Mouse (Mus musculus) WW6 (cell line): Measurements from ENCODE around the gene Zfp683.
A peak's percentile ranks its signal among the peaks of the same experiment; 100 is the strongest.

Experiments used
- DNase-seq: peaks from one replicate; pipeline ENCODE4 v3.0.0-alpha.2; 2013; ENCODE audit warnings: low read depth, low spot score

Zfp683 gene

GRCm38 (mm10) chr4:134051912-134052311 is 1.7 kb upstream of the Zfp683 start:
- no peak for DNase-seq

GRCm38 (mm10) chr4:134052560-134052959 is 1.1 kb upstream of the Zfp683 start:
- DNase-seq = no peak

- no peak for DNase-seq
These were observed 4.6 kb downstream of the Zfp683 start for GRCm38 (mm10) chr4:134058166-134058715.

GRCm38 (mm10) chr4:134058908-134059307 is 5.3 kb downstream of the Zfp683 start:
- DNase-seq = no peak

GRCm38 (mm10) chr4:134060135-134060865 is 6.7 kb downstream of the Zfp683 start, which contains the start of gene Crybg2:
Crybg2 (plus strand) TSS chr4:134060815.
- no peak for DNase-seq

GRCm38 (mm10) chr4:134061166-134061830 is 7.7 kb downstream of the Zfp683 start:
- no peak for DNase-seq

- no peak for DNase-seq
These were observed 8.4 kb downstream of the Zfp683 start for GRCm38 (mm10) chr4:134061944-134062446.

GRCm38 (mm10) chr4:134062561-134062960 is 8.9 kb downstream of the Zfp683 start:
- DNase-seq = no peak

- DNase-seq = no peak
These were observed 11.9 kb downstream of the Zfp683 start for GRCm38 (mm10) chr4:134065431-134066004.

GRCm38 (mm10) chr4:134067383-134067782 is 13.7 kb downstream of the Zfp683 start:
- no peak for DNase-seq

- no peak for DNase-seq
These were observed 14.4 kb downstream of the Zfp683 start for GRCm38 (mm10) chr4:134067833-134068544.

GRCm38 (mm10) chr4:134068793-134069580 is 15.3 kb downstream of the Zfp683 start:
- no peak for DNase-seq

GRCm38 (mm10) chr4:134078694-134079093 is 25.1 kb downstream of the Zfp683 start:
- peak; percentile 79 for DNase-seq

- no peak for DNase-seq
These were observed 27.0 kb downstream of the Zfp683 start for GRCm38 (mm10) chr4:134080674-134081073.

GRCm38 (mm10) chr4:134081730-134082386 is 28.2 kb downstream of the Zfp683 start:
- DNase-seq = peak; percentile 98

- DNase-seq = no peak
These were observed 28.8 kb downstream of the Zfp683 start for GRCm38 (mm10) chr4:134082460-134082859.

- DNase-seq = no peak
These were observed 31.4 kb downstream of the Zfp683 start for GRCm38 (mm10) chr4:134084999-134085398.

GRCm38 (mm10) chr4:134087412-134087811 is 33.8 kb downstream of the Zfp683 start:
- no peak for DNase-seq

- DNase-seq = no peak
These were observed 35.4 kb downstream of the Zfp683 start for GRCm38 (mm10) chr4:134089029-134089428.

- DNase-seq = no peak
These were observed 37.0 kb downstream of the Zfp683 start for GRCm38 (mm10) chr4:134090521-134091224.
